Mouse (Mus musculus) spleen, adult 2 months (tissue): ENCODE results near the gene B4galnt4.

ENCODE experiments used
- CTCF ChIP-seq: fragments of 200-500 bp; IDR thresholded peaks from 2 replicates; pipeline ENCODE4 v1.5.1; 2011; ENCODE audit warnings: mild to moderate bottlenecking, inconsistent platforms; ENCODE audit not compliant: insufficient read depth, insufficient read length, insufficient replicate concordance; ENCODE audit errors: extremely low read depth
- POLR2A ChIP-seq: fragments of 200-500 bp; IDR thresholded peaks from 2 replicates; pipeline ENCODE4 v1.6.1; 2011; ENCODE audit warnings: low read depth, low read length, inconsistent platforms

DNA sequence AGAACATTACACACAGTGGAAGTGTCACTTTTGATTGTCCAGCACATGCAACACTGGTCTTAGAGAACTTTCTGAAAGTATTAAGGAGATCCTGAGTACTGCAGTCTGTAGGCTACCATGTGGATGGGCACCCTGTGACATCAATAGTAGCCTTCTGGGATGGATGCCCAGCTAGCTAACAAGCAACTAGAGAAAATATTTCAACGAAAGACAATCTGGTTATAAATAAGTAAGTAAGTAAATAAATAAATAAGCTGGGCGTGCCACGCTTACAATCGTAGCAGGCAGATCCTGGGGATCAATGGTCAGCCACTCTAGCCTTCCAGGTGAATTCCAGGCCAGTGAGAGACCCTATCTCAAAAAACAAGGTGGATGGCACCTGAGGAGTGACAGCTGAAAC, 8.9 kb upstream of the B4galnt4 start:
- TF ChIP-seq POLR2A (no peak), CTCF (no peak)
